Mouse (Mus musculus) erythroid progenitor cell, adult 5-6 weeks (primary cell): ENCODE results near the gene Ube2q1. TPM values are rescaled to one million over a fixed set of nuclear protein-coding genes. Genes with fewer than 3 reads are reported as not detected.

Source experiments
- ATAC-seq: replicated peaks from 2 replicates; pipeline ENCODE4 v1.8.0; 2016; ENCODE audit warnings: moderate number of reproducible peaks, mild to moderate bottlenecking, moderate TSS enrichment, inconsistent platforms; ENCODE audit not compliant: poor library complexity, low FRiP score, severe bottlenecking
- total RNA-seq, 2 experiments: library from RNA; stranded (forward) in 1 of 2; stranded (reverse) in 1 of 2; fragments of 150-400 nt in 1 of 2; fragments of 186-747, 209-891 nt in 1 of 2; gene quantifications; 2 replicates each; pipeline versions ENCODE4 v1.2.3 to v1.2.4; 2015 to 2017; ENCODE audit warnings: low replicate concordance in 2 of 2

Gene Ube2q1
- total RNA-seq (2015; ENCODE audit: low replicate concordance), result 19.1 and 23.1 TPM in 2 replicates
- 13.3 and 17.6 TPM in 2 replicates for total RNA-seq (2017; ENCODE audit: low replicate concordance)

GRCm38 (mm10) chr3:89772968-89773709 is at the start of gene Ube2q1:
Gene Ube2q1 (plus strand): TSS chr3:89773616.
- ATAC-seq, result peak; percentile 66

DNA sequence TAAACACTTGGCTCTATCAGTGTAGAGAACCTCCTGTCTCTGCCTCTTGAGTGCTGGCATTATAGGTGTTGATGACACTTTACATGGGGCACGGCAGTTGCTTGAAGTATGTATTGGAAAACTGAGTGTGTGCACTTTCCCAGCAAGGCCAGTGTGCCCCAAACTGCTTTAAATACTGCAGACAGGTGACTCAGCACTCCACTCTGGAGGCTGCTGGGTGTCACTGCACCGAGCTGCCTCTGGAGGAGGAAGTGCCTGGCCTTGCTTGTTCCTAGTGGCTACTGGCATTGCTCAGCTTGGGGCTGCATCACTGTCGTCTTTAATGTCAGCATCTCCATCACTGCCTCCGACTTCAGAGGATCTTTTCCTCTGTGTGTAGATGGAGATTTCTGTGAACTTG is 46.4 kb upstream of the Ube2q1 start:
- no peak for ATAC-seq

DNA sequence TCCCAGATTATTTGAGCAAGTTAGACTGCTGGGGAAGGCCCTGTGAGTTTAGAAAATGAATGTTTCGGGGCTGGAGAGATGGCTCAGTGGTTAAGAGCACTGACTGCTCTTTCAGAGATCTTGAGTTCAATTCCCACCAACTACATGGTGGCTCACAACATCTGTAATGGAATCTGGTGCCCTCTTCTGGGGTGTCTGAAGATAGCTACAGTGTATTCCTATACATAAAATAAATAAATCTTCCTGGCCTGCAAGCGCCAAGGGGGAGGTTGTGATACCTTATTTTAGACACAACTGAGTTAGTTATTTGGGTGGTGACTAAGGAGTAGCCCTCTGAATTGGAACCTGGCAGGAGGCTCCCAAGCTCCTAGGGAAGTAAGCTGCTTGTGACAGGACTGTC is 44.6 kb upstream of the Ube2q1 start:
- ATAC-seq, result no peak

DNA sequence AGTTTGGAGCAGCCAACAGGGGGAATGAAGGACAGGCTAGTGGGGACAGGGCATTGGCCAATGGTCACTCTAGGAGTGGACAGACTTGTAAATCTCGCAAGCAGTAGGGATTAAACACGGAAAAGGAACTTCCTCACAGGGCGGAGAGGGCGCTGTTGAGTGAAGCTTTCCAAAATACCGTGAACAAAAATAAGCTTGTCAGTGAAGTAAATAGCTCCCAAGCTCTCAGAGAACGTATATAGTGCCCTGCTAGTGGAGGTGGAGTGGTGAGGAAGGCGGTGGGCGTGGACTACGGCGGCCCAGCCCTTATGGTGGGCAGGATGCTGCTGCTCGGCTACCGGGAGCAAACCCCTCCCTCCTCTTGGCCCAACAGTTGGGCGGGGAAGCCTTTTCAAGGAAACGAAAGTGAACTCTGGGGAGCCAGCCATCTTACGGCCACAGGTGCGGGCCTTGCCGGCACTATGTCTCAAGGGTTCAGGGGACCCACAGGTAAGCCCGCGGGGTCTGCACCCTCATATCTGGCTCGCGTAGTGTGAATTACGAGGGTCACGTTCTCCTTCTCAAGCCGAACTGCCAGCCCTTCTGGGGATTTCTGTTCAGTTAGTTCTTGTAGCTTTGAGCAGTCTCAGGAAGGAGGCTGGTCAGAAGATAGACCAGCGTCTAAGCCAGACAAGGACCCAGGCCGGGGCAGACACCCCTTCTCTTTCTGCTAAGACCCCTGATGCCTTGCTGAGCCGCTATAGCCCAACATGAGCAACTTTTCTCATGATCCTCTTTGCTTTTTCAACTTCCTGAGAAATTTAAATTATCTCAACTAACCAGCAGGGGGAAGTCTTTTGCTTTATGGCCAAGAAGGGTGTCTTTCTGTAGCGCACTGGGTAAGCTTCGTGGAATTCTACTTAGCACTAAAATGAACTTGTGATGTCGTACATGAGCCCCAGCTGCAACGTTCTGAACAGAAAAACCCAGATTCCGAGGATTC is 42.8 kb upstream of the Ube2q1 start:
- peak; percentile 95 for ATAC-seq

GRCm38 (mm10) chr3:89732091-89732490 is 41.3 kb upstream of the Ube2q1 start:
- no peak for ATAC-seq

GRCm38 (mm10) chr3:89738509-89738908 is 34.9 kb upstream of the Ube2q1 start:
- ATAC-seq, result no peak

DNA sequence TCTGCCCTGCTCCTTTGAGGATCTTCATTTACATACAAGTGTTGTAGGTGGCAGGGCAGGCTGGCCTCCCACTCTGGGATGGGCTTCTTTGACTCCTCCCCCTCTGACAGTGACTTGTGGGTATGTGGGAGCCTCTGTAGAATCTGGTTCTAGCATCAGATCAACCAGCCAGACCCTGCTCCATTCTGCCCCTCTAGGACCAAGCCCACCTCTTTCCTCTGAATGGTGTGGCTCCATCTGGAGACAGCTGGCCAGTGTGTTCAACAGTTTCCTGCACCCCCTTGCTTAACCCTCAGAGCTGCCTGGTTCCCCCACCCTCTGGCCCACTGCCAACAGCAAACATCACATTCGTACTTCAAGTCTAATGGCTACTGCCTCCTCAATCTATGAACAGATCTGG is 21.1 kb upstream of the Ube2q1 start:
- ATAC-seq, result no peak

DNA sequence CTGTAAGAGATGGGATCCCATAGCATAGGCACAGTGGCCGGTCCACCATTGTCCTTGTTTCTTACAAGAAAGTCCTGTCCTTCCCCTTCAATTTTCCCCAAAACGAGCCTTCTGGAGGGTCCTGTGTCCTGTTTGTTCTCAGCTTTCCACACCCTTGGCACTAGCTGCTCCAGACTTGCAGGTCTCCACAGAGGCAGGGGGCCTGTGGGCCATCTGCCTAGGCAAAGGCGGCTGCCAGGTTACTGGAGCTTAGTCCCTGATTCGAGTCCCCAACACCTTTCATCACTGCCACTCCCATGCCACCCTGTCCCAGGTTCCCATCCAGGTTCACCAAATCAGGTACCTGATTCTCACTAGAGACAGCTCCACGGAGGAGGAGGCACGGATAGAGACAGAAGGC is 18.1 kb upstream of the Ube2q1 start:
- no peak for ATAC-seq

- ATAC-seq, result no peak
These were observed 15.6 kb upstream of the Ube2q1 start for GRCm38 (mm10) chr3:89757851-89758250.

DNA sequence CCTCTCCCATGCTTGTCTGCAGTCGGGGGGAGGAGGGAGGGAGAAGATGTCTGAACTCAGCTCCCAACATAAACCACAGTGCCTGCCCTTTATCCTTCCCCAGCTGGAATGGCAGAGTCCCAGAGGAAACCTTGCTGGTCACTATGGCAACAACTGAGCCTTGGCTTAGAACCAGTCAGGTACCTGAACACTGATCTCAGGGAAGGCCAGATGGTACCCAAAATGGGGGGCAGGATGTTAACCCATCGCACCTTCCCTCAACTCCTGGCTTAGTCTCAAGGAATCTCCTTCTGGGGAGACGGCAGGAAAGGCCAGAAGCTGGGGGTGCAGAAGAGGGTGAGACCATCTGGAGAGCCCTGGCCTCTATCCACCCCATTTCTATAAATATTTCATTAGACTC is 13.6 kb upstream of the Ube2q1 start:
- no peak for ATAC-seq

- ATAC-seq, result peak; percentile 72
These were observed 9.2 kb upstream of the Ube2q1 start, which contains the start of gene Chrnb2 for GRCm38 (mm10) chr3:89764119-89764724. Gene Chrnb2 (minus strand): TSS chr3:89764632.

DNA sequence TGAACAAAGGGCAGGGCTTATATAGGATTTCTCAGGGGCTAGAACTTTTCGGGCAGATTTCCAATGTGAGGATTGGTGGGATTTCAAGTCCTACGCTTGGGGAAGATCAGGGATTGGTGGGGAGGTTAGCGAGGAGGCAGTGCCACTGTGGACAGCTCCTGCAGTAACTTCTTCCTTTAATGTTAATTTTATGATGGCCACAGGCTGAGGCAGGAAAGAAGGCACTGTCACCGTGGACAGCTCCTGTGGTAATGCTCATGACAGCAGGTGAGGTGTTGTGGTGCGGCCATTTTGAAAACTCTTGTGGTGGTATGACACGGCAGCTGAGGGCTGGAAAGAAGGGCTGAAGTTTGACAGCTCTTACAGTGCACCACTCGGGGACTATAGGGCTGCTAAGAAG is 3.8 kb upstream of the Ube2q1 start:
- ATAC-seq, result no peak

DNA sequence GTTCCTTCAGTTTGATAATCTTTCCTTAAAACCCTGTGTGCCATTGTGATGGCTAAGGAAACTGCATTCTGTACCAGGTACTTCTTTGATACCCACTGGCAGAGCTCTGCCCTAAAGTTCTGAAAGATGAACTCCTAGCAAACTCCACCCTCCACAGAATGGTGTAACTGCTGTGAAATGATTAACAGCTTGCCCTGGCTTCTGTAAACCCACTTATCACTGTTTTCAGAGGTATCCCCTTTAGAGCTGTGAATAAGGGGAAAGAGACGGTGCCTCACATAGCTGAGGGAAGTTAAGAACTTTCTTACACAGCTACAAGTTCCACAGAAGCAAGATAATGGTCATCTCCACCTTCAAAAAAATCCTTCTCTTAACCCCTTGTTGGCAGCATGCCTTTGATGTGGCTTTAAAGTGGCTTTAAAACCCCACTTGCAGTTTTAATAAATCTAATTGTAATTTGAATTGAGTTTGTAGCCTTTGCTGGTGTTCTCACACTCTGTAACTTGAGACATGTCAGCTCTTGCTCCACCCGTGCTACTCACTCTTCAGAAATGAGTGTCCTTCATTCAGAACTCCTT is 2.9 kb upstream of the Ube2q1 start:
- ATAC-seq, result no peak

GRCm38 (mm10) chr3:89772588-89772967 is 838 bp upstream of the Ube2q1 start:
- ATAC-seq, result peak; percentile 77

- ATAC-seq, result 0 out of 2 replicates have a peak, but pooled peaks have one; percentile 18
These were observed 360 bp downstream of the Ube2q1 start for GRCm38 (mm10) chr3:89773740-89774211.

DNA sequence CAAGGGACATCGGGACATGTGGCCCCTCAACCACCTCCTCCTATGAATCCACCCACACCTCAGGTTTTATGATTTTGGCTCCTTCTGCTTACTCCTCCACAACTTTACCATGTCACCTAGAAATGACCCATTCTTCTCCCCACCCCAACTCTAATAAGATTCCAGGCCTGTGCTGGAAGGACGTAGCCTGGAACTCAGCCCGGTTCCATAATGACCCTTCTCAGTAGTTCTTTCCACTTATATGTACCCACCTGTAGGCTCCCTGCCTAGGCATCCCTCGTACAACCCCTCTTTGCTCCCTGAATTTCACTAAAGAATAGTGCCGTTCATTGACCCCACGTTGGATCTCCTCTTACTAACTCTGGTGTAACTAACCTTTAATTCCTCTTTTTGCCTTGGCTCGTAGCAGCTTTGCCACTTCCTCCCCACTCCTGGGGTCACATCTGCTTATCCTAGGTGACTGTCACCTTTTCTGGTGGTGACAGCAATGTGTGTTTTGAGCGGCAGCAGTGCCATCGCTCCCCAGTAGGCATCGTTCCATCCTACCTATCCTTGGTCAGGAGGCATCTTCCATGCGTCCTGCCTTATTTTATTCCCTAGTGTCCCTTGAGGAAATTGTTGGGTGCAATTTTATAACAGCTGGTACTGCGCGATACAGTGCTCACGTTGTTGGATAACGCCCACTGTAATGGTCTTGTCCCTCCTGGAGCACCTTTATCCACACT is 982 bp downstream of the Ube2q1 start:
- no peak for ATAC-seq

- ATAC-seq, result no peak
These were observed 2.6 kb downstream of the Ube2q1 start for GRCm38 (mm10) chr3:89776001-89776400.

- ATAC-seq, result no peak
These were observed 6.7 kb downstream of the Ube2q1 start for GRCm38 (mm10) chr3:89780102-89780501.

DNA sequence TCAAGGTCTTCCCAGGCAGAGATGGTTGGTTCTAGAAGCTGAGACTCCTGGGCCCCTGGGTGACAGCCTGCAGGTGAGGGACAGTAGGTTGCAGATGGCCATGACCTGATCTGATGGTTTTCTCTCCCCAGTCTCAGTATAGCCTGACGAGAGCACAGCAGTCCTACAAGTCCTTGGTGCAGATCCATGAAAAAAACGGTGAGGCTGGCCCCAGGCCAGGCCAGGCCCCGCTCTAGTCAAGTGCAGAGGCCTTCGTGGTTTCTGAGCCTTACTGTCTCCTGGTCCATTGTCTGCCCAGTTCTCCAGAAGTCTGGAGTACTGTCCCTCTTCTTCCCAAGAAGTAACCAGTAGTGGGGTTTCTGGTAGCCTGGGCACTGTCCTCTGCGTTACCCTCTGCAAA is 8.2 kb downstream of the Ube2q1 start:
- no peak for ATAC-seq
